Mouse (Mus musculus): ENCODE data around the gene Prm1. TPM values are rescaled to one million over a fixed set of nuclear protein-coding genes. Genes with fewer than 3 reads are reported as not detected.
A peak's percentile ranks its signal among the peaks of the same experiment; 100 is the strongest.

Prm1 gene
- total RNA-seq, 2 experiments from 2014 or later, result not detected

DNA sequence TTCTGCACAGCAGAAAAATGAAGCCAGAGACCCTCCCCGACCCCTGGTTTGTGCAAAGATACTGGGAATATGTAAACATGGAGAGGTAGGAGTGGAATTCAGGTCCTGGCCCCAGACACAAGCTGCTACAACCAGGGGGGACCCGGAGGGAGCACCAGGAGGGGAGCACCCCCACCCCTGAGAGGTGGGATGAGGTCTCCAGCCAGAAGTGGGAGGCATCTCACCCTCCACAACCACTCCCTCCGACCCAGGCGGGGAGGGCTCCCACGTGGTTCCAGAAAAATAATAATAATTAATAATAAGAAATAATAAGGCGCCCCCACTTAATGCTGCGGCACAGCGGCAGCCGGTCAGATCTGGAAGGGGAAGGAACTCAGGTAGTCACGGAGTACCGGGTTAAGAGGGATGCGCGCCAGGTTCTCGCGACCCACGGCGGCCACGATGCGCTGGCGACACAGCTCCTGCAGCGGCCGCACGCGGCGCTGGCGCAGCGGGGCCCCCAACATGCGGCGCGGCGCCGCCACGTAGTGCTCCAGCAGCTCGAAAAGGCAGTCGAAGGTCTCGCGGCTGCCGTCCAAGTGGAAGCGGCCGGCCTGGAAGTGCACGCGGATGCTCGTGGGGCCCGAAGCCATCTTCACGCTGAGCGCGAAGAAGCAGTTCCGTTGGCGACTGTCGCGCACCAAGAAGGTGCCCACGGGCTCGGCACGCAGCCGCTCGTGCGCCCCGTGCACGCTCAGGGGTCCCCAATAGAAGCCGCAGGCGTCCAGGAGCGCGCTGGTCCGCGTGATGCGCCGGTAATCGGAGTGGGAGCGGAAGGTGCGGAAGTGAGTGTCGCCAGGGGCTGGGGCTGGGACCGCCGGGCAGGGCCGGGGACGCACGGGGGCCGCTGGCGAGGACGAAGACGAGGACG is 21.5 kb downstream of the Prm1 start:
- no peak for ATAC-seq (replicated peaks; ENCODE audit: poor library complexity)

DNA sequence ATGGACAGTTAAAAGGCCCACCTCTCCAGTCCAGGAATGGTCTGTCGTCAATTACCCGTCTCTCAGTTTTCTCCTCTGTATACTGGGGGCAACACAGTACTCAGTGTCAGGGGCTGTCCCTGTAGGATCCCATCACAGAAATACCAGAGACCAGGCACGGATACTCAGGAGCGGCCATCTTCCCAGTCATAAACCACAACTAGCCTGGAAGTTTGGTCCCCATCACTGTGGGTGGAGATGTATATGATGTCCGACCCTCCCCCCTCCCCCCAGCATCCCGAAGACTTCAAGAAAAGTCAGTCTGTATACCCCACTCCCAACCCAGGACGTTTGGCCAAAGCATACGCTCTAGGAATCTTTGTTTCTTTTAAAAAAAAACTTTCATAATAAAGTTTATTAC is 22.2 kb downstream of the Prm1 start:
- no peak for ATAC-seq (replicated peaks; ENCODE audit: poor library complexity)

DNA sequence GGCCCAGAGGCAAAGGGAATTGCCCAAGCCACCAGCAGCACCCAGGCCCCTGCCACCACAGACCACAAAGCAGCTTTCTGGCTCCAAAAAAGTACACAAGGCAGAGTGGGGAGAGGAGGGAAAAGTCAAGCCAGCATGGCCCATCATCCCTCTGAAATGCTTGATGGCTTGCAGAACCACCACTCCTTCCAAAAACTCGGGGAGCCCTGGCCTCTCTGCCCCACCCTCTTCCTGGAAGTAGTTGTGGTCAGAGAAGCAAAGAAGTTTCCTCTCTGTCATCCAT is 22.5 kb downstream of the Prm1 start:
- peak; percentile 23; the same call in 1 of the 2 replicates for ATAC-seq (replicated peaks; ENCODE audit: poor library complexity)

- no peak; the same call in 1 of the 2 replicates for ATAC-seq (replicated peaks; ENCODE audit: poor library complexity)
Observed at GRCm38 (mm10) chr16:10782377-10783151, 23.1 kb downstream of the Prm1 start.

DNA sequence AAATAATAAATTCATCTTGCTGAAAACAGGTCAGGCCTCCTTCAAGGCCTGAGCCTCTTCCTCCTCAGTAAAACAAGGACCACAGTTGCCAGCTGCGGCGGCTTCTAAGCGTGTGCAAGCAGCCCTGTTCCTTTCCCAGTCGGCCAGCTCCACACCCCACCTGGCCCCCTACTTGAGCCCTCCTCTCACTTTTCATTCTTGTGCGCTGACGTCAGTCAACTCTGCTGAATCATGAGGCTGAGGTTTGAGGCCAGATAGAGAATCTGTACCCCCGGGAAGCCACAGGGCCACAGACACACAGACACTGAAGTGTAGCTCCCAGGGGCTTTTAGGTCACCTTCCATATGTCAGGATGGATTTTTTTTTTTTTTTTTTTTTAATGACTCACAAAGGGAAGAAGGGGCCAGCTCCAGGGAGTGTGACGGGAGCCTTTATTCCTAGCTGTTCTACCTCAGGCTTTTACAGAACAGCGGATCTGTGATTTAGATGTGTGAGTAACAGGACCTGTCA is 23.7 kb downstream of the Prm1 start:
- ATAC-seq (replicated peaks; ENCODE audit: poor library complexity), result no peak

DNA sequence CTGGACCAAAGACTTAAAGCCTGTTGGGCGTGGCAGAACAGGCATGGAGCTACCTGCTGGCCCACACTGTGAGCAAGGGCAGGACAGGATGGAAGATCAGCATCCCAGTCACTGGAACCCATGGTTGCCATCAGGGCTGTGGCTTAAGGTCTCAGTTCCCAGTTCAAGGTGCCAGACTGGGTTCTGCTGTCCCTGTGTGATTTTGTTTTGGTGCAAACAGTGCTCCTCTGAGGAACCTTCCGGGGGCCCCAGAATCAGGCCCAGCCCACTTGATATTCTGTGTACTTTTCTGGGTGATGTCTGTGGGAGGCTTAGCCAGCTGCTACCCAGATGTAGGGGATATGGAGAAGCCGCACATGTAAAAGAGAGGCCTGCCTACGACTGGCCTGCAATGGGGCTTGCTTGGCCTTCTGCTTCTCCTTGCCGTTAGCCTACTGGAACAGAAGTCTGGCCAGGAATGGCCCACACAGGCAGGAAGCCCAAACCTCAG is 25.0 kb downstream of the Prm1 start:
- ATAC-seq (replicated peaks; ENCODE audit: poor library complexity), result no peak

DNA sequence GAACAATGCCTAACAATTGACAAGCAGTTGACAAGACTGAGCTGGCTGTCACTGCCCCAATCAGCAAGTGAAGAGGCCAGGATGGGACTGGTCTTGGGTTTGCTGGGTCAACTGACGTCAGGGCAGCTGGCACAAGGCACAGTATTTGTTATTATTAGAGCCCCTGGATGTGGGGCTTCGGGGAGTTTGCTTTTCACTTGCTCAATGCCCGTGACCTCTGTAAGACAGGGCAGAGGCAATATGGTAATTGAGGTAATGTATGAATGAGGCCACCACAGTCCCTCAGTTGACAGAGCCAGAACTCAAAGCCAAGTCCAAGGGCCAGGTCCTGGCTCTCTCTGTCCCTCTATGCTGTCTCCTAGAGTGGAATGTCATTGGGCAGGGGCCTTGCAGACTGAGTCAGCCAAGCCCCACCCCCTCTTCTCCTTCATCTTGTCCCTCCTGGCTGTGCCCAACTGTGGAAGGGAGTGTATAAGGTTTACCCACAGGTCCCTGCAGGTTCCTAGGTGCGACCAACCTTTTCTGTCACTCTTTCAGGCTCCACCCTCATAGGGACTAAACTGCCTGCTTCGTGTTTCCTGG is 28.0 kb downstream of the Prm1 start:
- ATAC-seq (replicated peaks; ENCODE audit: poor library complexity), result no peak

DNA sequence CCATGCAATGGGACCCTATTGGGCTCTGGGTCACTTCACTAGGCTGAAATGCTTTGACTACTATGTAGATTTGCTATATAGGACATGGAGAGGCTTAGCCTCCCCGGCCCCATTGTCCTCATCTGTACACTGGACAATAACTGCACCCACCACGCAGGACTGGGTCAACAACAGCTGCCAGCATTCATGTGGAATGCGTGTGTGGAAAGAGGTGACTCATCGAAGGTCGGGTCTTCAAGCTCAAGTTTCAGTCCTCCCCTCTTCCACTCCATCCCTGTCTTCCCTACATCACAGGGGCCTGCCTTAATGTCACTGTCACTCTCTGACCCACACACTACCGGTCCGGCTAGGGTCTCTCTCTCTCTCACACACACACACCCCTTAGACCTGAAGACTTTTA is 29.3 kb downstream of the Prm1 start:
- no peak for ATAC-seq (replicated peaks; ENCODE audit: poor library complexity)

DNA sequence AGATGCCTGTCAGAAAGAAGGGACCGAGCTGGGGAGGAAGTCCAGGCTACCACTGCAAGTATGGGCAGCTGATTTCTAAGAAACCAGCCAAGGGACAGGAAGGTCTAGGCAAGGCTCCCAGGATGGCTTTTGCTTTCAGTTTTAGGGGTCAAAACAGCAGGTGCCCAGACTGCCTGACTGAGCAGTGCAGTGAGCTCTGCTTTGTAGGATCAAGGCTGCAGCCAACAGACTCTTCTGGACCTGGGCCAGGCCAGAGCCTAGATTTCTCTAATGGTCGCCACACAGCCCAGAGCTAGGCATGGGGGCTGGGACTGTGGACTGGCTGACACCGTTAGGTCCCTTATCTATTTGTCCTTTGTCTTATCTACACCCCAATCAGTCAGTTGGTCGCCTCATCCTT is 30.9 kb downstream of the Prm1 start:
- ATAC-seq (replicated peaks; ENCODE audit: poor library complexity), result 0 out of 2 replicates have a peak, but pooled peaks have one; percentile 12

DNA sequence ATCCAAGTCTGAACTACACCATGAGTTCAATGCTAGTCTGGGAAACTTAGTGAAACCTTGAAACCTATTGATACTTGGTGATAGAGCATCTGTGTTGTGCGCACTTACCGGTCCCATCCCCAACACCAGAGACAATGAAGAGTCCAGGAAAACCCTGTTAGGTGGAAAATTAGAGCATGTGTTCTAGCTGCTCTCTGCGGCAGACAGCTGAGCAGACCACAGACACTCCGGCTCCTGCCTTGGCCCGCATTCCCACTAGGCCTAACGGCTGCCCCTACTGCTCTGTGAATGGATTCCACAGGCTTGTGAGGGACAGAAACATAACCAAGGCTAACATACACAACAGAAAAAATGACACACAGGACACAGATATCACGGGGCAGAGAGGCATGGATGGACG is 32.1 kb downstream of the Prm1 start:
- ATAC-seq (replicated peaks; ENCODE audit: poor library complexity), result no peak

DNA sequence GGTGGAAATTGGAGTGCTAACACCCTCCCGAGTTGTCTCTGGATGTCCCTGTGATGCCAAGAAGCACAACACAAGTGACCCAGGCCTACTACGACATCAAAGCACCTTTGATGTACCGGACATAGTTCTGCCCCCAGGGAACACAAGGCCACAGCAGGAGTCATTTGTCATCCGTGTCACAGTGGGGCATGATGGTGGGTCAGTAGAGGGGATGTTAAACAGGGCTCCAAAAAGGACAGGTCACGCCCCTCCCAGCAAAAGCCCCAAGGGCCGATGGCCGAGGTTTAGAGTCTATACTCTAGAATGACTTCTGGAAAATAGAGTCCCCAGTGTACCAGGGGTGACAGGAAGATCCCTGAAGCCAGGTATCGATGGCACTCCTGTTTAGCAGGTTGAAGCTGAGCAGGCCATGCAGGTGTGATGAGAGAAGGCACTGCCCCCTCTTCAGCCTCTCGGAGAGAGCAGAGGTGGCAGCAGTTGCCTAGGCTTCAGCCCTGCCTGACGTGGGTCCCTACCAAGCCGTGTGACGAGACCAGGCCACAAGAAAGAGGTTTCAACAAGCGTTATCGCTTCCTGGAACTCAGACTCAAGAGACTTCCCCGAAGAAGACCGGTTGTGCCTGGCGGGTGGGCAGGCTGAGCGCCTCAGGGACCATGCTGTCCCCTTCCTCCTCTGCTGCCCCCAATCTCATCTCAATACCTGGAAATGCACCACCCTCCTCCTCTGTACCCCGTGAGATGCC is 33.7 kb downstream of the Prm1 start:
- ATAC-seq (replicated peaks; ENCODE audit: poor library complexity), result peak; percentile 55

DNA sequence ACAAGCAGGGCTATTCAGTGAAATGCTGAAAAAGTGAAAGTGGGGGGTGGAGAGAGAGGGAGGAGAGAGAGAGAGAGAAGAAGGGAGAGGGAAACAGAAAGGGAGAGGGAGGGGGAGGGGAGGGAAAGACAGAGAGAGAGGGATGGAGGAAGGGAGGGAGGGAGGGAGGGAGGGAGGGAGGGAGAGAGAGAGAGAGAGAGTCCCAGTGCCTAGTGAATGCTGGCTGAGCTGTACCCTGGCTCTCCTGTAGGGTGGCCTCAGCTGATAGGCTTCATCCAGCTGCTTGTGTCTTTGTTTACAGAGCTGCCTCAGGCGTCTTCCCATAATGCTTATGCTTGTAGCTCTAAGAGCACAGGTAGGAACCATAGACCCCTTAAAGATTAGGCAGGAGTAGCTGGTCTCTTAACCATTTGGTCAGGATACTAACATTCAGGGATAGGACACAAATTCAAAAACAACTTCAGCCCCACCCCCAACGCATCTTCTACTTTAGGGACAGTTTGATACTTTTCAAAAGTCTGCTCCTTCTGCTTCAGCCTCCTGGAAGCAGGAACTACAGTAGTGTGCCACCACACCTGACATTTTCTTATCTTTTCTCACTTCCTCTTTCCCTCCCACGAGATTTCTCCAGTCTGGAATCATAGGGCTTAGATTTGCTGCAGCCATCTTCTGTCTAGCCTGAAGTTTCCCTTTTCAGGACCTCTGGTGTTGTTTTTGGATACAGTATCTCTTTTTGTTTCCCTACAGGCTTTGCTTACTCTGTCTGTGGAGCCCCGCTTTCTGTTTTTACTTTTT is 34.9 kb downstream of the Prm1 start:
- ATAC-seq (replicated peaks; ENCODE audit: poor library complexity), result 0 out of 2 replicates have a peak, but pooled peaks have one; percentile 32

GRCm38 (mm10) chr16:10769661-10770060 is 36.0 kb downstream of the Prm1 start:
- ATAC-seq (replicated peaks; ENCODE audit: poor library complexity), result peak; percentile 46

- peak; percentile 70 for ATAC-seq (replicated peaks; ENCODE audit: poor library complexity)
Observed at GRCm38 (mm10) chr16:10768821-10769220, 36.8 kb downstream of the Prm1 start.

- peak; percentile 63 for ATAC-seq (replicated peaks; ENCODE audit: poor library complexity)
Observed at GRCm38 (mm10) chr16:10767158-10767557, 38.5 kb downstream of the Prm1 start.

GRCm38 (mm10) chr16:10764323-10764722 is 41.3 kb downstream of the Prm1 start:
- no peak for ATAC-seq (replicated peaks; ENCODE audit: poor library complexity)

DNA sequence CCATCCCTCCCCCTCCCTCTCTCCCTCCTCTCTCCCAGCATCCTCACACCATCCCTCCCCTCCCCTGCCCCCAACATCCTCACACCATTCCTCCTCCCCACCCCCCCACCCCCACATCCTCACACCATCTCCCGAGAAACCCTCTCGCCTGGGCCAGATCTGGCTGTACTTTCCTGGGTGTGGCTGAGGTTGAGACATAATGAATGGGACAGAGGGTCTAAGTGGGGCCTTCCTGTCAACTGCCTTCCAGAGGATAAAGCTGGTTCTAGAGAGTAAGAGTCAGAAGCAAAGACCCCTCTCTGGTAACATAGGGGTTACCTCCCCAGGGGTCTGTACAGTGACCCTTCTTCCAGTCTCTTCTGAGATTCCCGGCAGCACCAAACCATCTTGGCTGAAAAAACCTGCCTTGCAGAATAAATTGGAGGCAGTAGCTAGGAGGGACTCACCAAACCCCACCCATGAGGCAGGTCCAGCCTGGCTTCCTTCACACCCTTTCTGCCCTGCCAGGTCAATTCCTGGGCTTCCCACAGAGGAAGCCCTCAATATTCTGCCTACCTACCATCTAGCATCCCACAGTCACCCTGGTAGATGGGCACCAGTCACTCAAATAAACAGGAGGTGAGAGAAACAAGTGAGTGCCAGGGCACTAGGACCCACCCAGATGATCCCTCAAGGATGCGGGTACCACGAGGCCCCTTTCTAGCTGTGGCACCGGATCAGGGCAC is 41.9 kb downstream of the Prm1 start:
- ATAC-seq (replicated peaks; ENCODE audit: poor library complexity), result no peak

DNA sequence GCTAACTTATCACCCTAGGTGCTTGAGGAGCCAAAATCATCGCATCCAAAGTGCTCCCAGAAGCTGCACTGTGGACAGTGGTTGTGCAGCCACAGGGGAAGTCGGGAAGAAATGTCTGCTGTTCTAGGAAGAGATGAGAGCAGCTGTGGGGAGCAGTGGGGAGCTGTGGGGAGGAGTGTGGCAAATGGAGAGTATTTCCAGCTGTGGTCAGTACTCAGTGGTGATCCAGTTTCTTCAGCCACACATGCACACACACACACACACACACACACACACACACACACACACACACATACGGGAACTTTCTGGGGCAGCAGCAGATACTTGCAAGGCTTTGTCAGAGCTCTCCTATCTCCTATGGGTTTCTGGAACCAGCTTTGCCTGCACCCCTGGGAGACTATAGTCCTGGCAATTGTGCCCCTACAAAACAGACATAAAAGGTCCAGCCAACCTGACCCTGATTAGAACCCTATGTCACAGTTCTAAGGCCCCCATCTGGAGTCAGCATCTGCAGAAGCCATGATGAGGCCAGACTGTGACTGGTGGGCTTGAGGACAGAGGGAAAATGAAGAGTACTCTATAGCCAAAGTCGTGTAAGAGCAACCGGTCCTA is 43.0 kb downstream of the Prm1 start:
- no peak for ATAC-seq (replicated peaks; ENCODE audit: poor library complexity)

GRCm38 (mm10) chr16:10761182-10761581 is 44.5 kb downstream of the Prm1 start:
- no peak for ATAC-seq (replicated peaks; ENCODE audit: poor library complexity)

Data from megakaryocyte progenitor cell, adult 5-6 weeks (primary cell).